Mouse (Mus musculus) cortical plate, adult 2 months (tissue): ENCODE data around the gene Naa40. TPM values are rescaled to one million over a fixed set of nuclear protein-coding genes. Genes with fewer than 3 reads are reported as not detected.

Experiments
- H3K27ac ChIP-seq: fragments of 200-500 bp; 2 replicates; pipeline ENCODE4 v1.5.1; 2012; ENCODE audit warnings: low read length, control low read depth, inconsistent platforms; ENCODE audit not compliant: insufficient read depth
- H3K4me1 ChIP-seq: fragments of 200-500 bp; 2 replicates; pipeline ENCODE4 v1.6.1; 2011; ENCODE audit warnings: low read length; ENCODE audit not compliant: control insufficient read depth, insufficient read depth
- H3K4me3 ChIP-seq: fragments of 200-500 bp; 2 replicates; pipeline ENCODE4 v1.5.1; 2011; ENCODE audit warnings: mild to moderate bottlenecking, low read length, control low read depth; ENCODE audit not compliant: insufficient read depth
- CTCF ChIP-seq: fragments of 200-500 bp; IDR thresholded peaks from 2 replicates; pipeline ENCODE4 v1.5.1; 2011; ENCODE audit warnings: mild to moderate bottlenecking, control low read depth, low read length; ENCODE audit not compliant: insufficient read depth; ENCODE audit errors: extremely low read depth
- POLR2A ChIP-seq: fragments of 200-500 bp; IDR thresholded peaks from 2 replicates; pipeline ENCODE4 v1.6.1; 2011; ENCODE audit warnings: mild to moderate bottlenecking, low read length, control low read depth; ENCODE audit not compliant: insufficient read depth; ENCODE audit errors: extremely low read depth
- polyA plus RNA-seq: library from polyadenylated mRNA; depleted of rRNA; stranded (reverse); fragments of >200 nt; gene quantifications from 2 replicates; pipeline ENCODE4 v1.2.3, GENCODE M21; 2012

Naa40 gene
- polyA plus RNA-seq, 1 experiment = 62.4 TPM

DNA sequence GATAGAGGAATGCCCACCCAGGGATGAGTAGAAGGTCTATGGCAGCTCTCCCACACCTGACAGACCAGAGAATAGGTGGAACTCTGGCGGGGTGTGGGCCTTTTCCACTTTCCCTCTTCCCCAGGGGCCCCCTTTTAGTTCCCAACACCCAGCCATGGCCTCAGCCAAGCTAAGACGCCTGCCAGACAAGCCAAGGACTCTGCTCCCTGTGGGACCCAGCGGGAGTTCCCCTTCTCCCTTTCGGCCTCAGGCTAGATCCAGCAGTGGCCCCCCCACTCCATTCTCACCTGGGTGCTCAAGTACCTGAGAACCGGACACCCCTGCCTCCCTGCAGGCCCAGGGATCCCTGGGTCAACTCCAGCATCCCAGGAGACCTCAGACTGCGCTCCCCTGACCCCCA is 18.8 kb downstream of the Naa40 start:
- TF ChIP-seq CTCF = no peak
- TF ChIP-seq POLR2A = no peak
- H3K27ac ChIP-seq = no peak overlapping the region
- no peaks in the 10 kb centered on the region for H3K4me1 ChIP-seq
- H3K4me3 ChIP-seq = no peak overlapping the region

DNA sequence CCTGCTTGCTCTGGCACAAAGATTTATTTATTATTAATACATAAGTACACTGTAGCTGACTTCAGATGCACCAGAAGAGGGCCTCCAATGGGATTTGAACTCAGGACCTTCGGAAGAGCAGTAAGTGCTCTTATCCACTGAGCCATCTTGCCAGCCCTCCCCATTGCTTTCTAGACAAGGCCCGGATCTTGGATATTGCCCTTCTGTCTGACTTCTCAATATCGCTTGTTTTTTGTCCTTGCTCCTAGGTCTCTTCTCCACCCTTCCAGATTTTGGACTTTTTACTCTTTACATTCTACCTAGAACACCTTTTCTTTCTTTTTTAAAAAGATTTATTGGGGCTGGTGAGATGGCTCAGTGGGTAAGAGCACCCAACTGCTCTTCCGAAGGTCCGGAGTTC is 22.2 kb downstream of the Naa40 start:
- no peak for TF ChIP-seq POLR2A
- no peak for TF ChIP-seq CTCF

DNA sequence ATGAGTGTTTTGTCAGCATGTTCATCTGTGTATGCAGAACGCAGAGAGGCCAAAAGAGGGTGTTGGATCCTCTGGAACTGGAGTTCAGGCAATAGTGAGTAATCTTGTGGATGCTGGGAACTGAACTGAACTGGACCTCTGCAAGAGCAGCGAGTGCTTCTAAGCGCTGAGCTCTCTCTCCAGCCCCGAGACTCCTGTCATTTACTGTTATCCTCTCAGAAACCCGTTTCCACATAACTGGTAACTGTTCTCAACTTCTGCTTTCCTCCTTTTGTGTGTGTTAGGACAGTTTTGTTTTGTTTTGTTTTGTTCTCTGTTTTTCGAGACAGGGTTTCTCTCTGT is 23.1 kb downstream of the Naa40 start:
- Histone ChIP-seq H3K4me1 (peaks cover 10% of the 10 kb centered on the region), H3K4me3 (0 out of 2 replicates have a peak overlapping the region, but pooled peaks have one; percentile 82), H3K27ac (no peak overlapping the region)
- TF ChIP-seq POLR2A = no peak

More for the DNA sequence above, 22.2 kb downstream of the Naa40 start:
- no peak overlapping the region for H3K4me3 ChIP-seq
- no peak overlapping the region for H3K27ac ChIP-seq
- H3K4me1 ChIP-seq = peaks cover 8% of the 10 kb centered on the region

DNA sequence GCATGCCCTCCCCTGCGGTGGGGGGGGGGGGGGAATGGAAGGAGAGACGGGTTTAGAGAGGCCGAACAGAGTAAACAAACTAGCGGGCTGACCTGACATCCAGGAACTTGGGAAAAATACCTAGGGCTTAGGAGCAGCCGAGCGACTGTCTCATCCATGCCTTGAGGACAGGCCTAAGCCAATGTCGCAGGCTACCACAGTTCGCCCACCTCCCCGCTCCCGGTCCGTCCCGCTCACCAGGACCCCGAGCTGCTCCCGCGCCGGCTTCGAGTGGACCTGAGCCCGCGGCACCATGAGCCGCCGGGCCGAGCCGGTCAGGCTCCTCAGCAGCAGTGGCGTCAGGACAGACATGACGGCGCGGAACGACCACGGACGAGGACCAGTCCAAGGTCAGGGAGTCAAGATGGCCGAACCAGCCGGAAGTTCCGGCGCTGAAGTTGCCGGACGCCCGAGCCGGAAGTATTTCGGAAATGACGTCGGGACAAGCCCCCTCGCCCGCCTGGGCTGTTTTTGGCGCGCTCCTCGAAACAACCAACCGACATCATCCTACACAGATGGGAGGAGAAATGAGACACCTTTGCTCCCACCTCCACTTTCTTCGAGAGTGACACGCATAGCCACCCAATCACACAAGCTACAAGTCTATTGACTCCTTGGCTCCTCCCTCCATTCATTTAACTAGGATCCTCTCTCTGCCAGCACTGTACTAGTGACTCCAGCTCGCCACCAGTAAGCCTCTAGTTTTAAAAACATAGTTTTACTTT is 23.6 kb downstream of the Naa40 start, which contains the start of gene Cox8a:
Gene Cox8a (minus strand): TSS at position 455 of the 764 bp plus-strand sequence.
- Histone ChIP-seq H3K27ac (peak within 1 kb of the TSS; percentile 96), H3K4me3 (peak within 1 kb of the TSS; percentile 82), H3K4me1 (peaks cover 10% of the 10 kb centered on the region)
- TF ChIP-seq CTCF (no peak), POLR2A (peak; percentile 80)

DNA sequence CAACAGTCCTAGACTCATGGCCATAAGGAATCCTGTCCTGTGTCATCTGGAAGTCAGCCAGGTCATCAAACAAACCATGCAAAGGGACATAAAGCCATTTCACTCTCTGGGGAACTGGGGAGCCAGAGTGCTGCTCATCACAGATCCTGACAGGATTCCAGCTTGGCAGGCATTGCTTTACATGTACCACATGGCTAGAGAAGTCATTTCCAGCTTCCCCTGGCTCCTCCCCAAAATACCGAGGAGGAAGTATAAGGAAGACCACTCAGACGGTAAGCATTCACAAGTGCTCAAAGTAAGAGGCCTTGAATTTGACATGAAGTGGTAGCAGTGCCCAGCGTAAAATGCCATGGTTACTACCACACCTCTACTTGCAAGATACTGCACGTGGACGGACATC is 26.5 kb downstream of the Naa40 start:
- Histone ChIP-seq H3K27ac (no peak overlapping the region), H3K4me1 (peaks cover 10% of the 10 kb centered on the region), H3K4me3 (peak overlapping the region; percentile 9; the same call in 1 of the 2 replicates)
- TF ChIP-seq POLR2A = no peak
- TF ChIP-seq CTCF = no peak

DNA sequence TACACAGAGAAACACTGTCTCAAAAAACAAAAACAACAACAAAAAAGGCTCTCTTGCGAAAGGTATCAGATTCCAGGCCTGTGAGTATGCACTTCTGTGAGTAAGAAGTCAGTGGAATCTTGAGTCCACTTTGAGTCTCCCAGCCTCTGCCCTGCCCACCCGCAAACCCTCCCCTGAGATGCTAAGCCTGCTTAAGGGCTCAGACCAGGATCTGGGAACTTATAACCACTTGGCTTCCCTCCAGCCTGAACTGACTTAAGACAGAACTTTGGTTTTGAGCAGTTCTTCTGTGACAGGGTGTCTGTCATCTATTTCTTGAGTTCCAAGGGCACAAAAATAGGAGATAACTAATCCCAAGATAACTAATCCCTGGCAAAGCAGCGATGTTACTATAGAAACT is 28.0 kb downstream of the Naa40 start:
- no peak overlapping the region for H3K27ac ChIP-seq
- H3K4me1 ChIP-seq = peaks cover 10% of the 10 kb centered on the region
- no peak overlapping the region for H3K4me3 ChIP-seq
- TF ChIP-seq CTCF (no peak), POLR2A (no peak)

DNA sequence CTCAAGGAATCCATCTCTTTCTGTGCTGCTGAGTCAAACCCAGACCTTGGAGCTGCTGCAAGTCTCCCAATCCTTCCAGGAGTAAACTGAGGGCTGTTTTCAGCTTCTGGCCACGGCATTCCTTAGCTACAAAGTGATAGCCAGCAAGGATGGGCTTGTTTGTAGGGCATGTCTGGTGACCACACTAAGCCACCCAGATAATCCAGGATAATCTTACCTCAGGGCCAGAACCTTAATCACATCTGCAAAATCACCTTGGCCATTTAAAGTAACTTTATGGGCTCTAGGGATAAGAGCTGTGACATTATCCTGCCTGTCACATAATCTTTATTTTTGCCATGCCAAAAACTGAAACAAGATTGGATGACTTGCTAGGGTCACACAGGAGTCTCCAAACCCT is 28.8 kb downstream of the Naa40 start:
- H3K4me1 ChIP-seq = peaks cover 10% of the 10 kb centered on the region
- H3K27ac ChIP-seq = no peak overlapping the region
- TF ChIP-seq CTCF (no peak), POLR2A (no peak)
- no peak overlapping the region for H3K4me3 ChIP-seq

DNA sequence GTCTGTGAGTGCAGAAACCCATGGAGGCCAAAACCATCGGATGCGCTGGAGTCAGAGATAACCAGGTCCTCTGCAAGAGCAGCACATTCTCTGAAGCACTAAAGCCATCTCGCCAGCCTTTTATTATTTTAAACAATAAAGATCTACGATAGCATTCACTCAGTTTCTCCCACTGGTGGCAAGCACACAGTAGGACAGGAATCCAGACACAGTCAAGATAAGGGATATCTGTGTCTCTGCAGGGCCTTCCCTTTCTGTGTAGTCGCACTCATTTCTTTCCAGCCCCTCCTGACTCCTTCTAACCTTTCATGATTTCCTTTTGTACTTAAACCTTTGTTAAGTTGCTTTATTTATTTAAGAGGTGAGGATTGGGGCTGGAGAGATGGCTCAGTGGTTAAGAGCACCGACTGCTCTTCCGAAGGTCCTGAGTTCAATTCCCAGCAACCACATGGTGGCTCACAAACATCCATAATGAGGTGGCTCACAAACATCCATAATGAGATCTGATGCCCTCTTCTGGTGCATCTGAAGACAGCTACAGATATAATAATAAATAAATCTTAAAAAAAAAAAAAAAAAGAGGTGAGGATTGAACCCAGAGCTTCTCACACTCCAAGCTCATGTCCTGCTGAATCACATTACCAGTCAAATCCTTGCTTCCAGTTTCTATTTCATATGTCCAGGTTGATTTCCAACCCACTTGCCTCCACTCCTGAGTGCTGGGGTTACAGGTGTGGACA is 30.9 kb downstream of the Naa40 start:
- no peak for TF ChIP-seq CTCF
- TF ChIP-seq POLR2A = no peak
- Histone ChIP-seq H3K27ac (no peak overlapping the region), H3K4me3 (no peak overlapping the region)

DNA sequence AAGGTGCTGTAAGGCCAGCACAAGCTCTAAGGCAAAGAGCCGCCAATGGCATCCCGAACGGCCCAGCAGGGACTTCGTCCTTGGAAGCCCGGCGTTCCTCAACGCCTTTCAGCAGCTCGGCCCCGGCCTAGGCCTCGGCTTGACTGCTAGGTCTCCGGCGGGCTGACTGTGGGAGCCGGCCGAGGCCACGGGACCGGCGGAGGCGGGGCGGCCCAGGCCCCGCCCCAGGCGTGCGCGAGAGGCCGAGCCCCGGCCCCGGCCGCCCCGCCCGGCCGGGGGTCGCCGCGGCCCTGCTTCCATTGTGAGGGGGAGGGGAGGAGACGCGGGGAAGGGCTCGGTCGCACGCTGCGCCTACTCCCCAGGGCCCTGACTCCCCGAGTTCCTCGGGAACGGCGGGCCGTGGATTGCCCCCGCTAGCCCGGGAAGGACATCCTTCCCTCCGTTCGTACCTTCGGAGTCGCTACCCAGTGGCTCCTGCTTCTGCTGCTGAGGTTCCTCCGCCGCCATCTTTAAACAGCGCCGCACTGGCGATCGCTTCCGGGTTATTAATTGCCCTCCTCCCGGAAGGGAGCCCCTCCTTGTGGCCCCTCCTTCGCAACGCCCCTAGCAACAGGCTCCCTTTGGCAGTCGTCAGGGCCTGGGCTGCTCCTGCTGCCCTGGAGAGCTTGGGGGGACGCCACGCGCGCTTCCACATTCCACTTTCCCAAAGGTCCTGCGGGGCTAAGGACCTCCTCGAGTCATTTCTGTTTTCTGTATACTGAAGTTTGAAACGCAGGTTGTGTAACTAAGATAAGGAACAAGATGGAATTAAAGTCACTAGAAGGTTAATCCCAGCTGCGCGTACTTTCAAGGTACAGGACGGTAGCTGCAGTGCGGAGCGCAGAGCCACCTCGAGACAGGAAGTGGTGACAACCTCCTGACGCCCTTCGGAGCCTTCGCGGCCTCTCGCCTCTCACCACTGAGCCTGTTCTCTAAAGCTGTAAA is 34.9 kb downstream of the Naa40 start, which contains the start of gene Otub1:
Gene Otub1 (minus strand): TSS at position 564 of the 984 bp plus-strand sequence.
- H3K4me3 ChIP-seq = peak within 1 kb of the TSS; percentile 67

More for the DNA sequence above, 30.9 kb downstream of the Naa40 start:
- peaks cover 7% of the 10 kb centered on the region for H3K4me1 ChIP-seq

More for the DNA sequence above, 34.9 kb downstream of the Naa40 start, which contains the start of gene Otub1:
- H3K27ac ChIP-seq = peak within 1 kb of the TSS; percentile 85
- H3K4me1 ChIP-seq = peaks cover 8% of the 10 kb centered on the region
- TF ChIP-seq POLR2A (peak; percentile 85), CTCF (no peak)
